Mouse (Mus musculus) liver, embryonic 14 days (tissue): Measurements from ENCODE around the gene Dpp10. TPM values are rescaled to one million over a fixed set of nuclear protein-coding genes. Genes with fewer than 3 reads are reported as not detected.

Experiments
- polyA plus RNA-seq: library from polyadenylated mRNA; depleted of rRNA; stranded (reverse); fragments of >200 nt; gene quantifications from 2 replicates; pipeline ENCODE4 v1.2.3, GENCODE M21; 2012; rRNA removed

The Dpp10 gene
- polyA plus RNA-seq: under 0.01 and 0.01 TPM in 2 replicates

DNA sequence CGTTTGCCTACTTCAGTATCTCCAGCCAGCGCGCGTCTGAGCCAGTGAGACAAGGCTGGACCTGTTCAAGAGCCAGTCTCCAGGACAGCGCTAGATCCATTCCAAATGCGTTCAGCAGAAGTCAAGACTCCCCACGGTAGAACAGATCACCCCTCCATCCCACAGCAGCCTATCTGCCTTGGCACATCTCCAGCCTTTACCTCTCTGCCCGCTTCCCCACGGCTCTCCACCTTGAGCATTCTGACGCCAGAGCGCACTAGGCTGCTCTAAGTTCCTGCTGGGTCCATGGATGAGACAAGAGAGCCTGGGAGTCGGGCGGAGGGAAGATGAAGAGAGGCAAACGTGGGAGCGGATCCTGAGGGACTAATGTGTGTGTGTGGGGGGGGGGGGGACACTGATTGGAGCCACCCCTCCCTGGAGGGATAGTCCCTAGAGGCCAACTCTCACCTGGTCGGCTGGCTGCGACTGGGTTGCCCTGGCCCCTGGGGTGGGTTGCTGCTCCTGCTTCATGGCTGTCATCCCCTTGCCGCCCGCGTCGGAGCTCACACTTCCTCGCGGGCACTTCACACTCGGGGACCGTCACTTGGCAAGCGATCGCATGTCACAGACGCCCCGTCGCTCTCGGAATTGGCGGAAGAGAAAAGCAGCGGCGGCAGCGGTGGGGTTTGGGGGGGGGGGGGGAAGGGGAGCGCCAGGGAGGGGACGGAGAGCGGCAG is at the start of gene Dpp10:
TSS of gene Dpp10 (minus strand) at position 635 of the 716 bp plus-strand sequence.

